Mouse (Mus musculus) cerebellum, adult 11 months (tissue): ENCODE data around the gene Pitpnc1.

Experiments used
- DNase-seq: peaks from one replicate; pipeline ENCODE4 v3.0.0; 2022

Pitpnc1 gene

GRCm38 (mm10) chr11:107466611-107467391 is 3.7 kb downstream of the Pitpnc1 start:
- DNase-seq, result no peak

DNA sequence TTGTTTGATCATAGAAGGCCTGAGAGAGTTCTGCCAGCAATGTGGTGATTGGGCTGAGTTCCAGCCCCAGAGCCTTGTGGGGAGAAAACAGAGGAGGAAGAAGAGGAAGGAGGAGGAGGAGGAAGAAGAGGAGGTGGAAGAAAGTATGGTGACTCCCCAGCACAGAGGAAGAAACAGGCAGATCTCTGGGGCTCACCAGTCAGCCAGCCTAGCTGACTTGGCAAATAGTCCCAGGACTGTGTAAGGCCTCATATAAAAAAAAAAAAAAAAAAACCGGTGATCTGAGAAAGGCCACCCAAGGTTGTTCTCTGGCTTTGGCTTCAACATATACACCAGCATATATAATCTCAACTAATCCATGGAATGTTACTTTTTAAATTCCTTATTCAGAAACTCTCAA is 4.5 kb downstream of the Pitpnc1 start:
- DNase-seq, result no peak

GRCm38 (mm10) chr11:107465041-107465440 is 5.5 kb downstream of the Pitpnc1 start:
- no peak for DNase-seq

- DNase-seq, result no peak
Measured at GRCm38 (mm10) chr11:107464141-107464540, 6.4 kb downstream of the Pitpnc1 start.

DNA sequence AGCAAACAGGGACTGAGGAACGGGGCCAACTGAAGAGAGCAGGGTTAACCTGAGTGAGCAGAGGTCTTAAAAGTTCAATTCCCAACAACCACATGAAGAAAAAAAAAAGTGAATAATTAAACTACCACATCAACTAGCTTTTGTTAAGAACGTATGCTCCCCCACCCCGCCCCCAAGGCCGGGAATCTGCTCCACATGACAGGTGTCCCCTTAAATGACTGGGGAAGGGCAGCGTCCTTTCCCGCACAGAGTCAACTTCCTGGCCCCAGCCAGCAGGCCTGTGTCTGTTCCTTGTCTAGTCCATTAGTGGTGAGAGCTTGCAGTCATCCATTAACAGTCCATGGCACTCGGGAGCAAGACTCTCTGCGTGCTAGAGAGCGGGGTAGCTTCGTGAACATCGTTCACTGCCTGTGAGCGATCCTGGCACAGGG is 7.2 kb downstream of the Pitpnc1 start:
- DNase-seq, result no peak

GRCm38 (mm10) chr11:107462478-107462877 is 8.0 kb downstream of the Pitpnc1 start:
- no peak for DNase-seq

DNA sequence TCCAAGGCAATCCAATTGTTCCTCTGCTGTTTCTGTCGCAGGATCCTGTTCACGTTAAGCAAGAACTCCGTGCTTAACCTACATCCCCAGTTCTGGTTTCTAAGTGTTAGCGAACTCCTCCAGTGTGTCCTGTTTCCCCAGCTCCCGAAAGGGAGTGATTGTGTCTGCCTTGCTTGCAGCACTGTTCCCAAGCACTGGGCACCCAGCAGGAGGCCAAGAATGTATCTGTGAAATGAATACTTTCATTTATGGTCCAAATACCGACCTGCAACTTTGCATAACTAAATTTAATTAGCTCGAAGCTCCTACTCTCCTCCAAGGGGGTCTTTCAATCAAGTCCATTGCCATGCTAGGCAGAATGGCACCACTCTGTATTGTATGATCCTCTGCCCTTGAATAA is 10.7 kb downstream of the Pitpnc1 start:
- no peak for DNase-seq

DNA sequence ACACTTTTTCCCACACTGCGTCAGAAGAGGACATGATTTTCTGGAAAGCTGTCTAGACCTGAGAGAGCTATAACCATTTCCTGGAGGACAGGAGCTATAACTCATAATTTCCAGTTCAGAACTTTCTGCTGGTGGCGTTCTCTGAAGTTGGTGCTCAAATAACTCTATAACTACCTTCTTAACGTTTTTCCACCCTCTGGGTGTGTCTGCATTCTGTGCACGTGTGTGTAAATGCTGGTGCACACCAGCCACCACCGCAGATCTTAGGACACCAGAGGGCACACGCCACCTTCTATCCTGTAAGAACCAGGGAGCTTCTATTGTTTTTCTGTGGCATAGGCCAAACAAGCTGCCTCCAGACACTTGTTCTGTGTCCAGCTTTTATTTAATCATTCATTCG is 11.5 kb downstream of the Pitpnc1 start:
- DNase-seq, result no peak

DNA sequence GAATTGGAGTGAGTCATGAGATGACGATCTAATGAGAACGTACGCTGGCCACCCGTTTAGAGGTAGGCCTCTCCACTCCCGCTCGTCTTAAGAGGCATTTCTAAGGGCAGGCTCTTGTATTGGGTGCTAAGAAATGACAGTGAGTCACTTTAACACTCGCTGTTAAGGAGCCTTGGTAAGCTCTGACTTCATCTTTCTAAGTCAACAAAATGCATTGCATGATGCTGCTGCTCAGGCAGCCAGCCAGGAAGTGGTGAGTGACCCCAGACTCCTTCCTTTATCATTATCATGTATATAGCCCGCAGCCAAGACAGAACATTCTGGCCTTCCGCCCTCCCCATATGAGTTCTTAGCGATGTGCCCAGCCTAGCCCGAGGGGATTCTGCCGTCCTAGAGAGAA is 12.2 kb downstream of the Pitpnc1 start:
- DNase-seq, result no peak

- DNase-seq, result no peak
Measured at GRCm38 (mm10) chr11:107457282-107457681, 13.2 kb downstream of the Pitpnc1 start.

- DNase-seq, result no peak
Measured at GRCm38 (mm10) chr11:107454546-107455462, 15.7 kb downstream of the Pitpnc1 start.

DNA sequence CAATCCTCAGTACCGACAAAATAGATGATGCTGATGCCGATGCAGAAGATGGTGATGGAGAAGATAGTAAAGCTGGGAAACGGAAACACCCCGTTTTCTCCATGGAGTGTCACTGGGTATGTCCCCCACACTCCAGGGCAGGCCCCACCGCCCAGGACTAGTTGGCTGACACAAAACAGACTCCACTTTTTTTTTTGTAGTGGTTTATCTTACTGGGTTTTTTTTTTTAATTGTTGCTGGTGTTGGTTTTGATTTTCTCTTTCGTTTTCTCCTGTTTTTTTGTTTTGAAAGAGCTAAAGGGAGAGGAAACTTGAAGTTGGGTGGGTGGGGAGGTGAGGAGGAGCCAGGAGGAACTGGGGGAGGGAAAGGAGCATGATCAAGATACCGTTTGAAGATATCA is 18.4 kb downstream of the Pitpnc1 start:
- no peak for DNase-seq

- DNase-seq, result no peak
Measured at GRCm38 (mm10) chr11:107451106-107451505, 19.4 kb downstream of the Pitpnc1 start.

DNA sequence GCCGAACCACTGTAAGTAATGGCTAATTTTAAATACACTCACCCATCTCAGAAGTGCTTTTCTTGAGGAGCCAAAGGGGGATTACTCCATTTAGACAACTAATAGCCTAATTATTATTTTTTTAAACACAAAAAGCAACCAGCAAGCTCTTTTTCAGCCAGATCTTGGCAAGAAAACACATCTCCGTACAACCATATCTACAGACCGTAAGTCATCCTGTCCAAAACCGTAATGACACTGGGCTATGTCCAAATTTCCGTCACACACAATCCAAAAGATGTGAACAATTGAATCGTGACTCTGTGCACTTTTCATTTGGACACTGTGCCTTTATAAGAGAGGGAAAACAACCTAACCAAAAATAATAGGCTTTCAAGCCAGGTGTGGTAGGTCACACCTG is 20.4 kb downstream of the Pitpnc1 start:
- no peak for DNase-seq

GRCm38 (mm10) chr11:107449169-107449910 is 21.2 kb downstream of the Pitpnc1 start:
- DNase-seq, result no peak

GRCm38 (mm10) chr11:107447915-107448314 is 22.6 kb downstream of the Pitpnc1 start:
- no peak for DNase-seq

DNA sequence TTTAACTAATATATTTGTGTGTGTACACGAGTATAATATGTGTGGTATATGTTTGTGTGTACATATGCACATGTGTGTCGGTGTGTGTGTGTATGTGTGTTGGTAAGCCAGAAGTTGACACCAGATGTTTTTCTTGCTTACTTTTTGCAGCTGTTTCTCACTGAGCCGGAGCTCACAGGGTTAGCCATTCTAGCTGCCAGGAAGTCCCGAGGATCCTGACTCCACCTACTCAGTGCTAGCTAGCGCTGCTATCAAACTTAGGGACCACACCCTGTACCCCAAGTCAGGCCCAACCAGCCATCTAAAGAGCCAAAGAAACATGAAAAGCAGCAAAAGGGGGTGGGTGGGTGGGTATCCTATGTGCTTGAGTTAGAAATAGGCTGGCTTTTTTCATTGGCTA is 23.1 kb downstream of the Pitpnc1 start:
- DNase-seq, result no peak

DNA sequence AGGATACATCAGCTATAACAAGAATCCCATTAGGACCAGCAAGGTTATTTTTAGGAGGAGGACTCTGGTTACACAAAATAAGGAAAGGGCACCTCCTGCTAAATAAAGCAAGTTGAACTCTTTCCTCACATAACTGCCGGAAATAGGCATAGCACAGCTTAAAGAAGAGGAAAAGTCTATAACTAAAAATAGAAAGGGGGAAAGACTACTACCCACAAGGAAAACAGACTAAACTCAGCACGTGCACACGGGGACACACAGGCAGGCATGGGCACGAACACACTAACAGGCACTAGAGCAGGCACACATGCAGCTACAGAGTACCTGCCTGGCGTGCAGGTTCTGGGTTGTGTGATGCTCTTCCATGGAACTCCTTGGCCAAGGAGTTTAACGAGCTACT is 23.8 kb downstream of the Pitpnc1 start:
- DNase-seq, result no peak

GRCm38 (mm10) chr11:107445683-107446082 is 24.8 kb downstream of the Pitpnc1 start:
- peak; percentile 66 for DNase-seq

DNA sequence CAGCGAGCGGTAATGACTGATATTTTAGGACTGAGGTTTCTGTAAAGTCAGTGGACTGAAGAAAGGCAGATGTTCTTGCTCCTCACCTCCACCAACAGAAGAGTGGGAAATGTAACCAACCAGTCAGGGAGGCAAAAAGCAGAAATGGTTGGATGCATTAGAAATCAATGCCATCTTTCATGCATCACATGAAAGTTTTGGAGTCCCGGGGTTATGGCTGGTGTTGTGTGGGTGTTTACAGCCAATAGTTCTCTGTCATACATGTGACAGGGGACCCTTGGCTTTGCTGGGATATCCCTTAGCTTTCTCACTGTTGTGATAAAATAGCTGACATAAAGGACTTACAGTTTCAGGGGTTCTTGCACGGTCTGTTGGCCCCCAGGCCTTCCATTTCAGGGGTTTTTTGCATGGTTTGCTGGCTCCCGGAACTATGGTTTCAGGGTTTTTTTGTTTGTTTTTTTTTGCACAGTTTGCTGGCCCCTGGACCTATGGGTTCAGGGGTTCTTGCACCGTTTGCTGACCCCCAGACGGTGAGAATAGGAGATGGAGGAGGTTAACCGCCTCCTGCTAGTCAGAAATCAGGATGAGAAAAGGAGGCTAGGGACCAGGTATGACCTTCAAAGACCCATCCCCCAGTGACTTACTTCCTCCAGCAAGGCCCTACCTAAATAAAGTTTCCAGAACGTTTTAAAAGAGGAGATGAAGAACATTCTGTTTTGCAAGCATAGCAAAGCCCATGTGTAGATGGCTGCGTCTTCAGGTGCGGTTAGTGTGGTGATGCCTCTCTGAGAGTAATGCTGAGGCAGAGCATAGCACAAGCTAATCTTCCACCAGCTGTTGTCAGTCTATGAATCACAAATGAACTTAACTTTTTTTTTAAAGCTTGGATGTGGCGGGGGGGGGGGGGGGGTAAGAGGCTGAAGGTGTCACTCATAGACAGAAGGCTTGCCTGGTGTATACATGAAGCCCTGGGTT is 27.1 kb downstream of the Pitpnc1 start:
- no peak for DNase-seq

DNA sequence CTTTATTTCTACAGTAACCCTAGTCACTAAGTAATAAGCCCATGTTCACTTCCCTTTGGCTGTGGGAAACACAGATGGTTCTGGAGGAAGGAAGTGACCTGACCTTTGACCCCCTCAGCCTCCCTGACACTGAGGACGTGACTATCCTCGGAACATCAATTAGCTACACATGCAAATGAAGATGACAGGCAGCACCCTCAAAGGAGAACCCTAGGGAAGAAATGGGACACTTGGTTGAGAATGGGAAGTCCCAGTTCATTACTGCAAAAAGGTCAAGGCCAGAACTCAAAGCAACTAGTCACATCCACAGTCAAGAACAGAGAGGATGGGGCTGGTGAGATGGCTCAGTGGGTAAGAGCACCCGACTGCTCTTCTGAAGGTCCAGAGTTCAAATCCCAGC is 29.4 kb downstream of the Pitpnc1 start:
- DNase-seq, result no peak

- no peak for DNase-seq
Measured at GRCm38 (mm10) chr11:107438140-107438539, 32.4 kb downstream of the Pitpnc1 start.
